Mouse (Mus musculus) hematopoietic multipotent progenitor cell, adult 10-12 weeks (in vitro differentiated cells): ENCODE results near the gene Gm10770. TPM values are rescaled to one million over a fixed set of nuclear protein-coding genes. Genes with fewer than 3 reads are reported as not detected.

Experiments
- polyA plus RNA-seq: library from polyadenylated mRNA; stranded (reverse); fragments of >175 nt; gene quantifications from 2 replicates; pipeline ENCODE4 v1.2.3, GENCODE M21; 2012; ENCODE audit warnings: low replicate concordance

Gm10770 gene
- polyA plus RNA-seq: not detected in 2 replicates

GRCm38 (mm10) chr2:150179579-150179978 lies at the start of gene Gm10770:
TSS of gene Gm10770 (minus strand) at chr2:150179679.

GRCm38 (mm10) chr2:150217600-150218362 lies 38.3 kb upstream of the Gm10770 start, which contains the start of gene Zfp937:
TSS of gene Zfp937 (plus strand) at chr2:150218073.

GRCm38 (mm10) chr2:150181570-150181999 lies 2.1 kb upstream of the Gm10770 start, which contains the start of gene Gm14139:
TSS of gene Gm14139 (plus strand) at chr2:150181755.

GRCm38 (mm10) chr2:150136435-150136897 lies 43.0 kb downstream of the Gm10770 start, which contains the start of gene Zfp120:
TSS of gene Zfp120 (minus strand) at chr2:150136708.

Other genes with a start within 250 kb of the Gm10770 start
- 0.17 and 0.59 TPM in 2 replicates for gene Zfp120, start 43.0 kb downstream of the Gm10770 start, polyA plus RNA-seq
- not detected in 2 replicates for gene Gm14139, start 2.1 kb upstream of the Gm10770 start, polyA plus RNA-seq
- 0.11 TPM in 1 of 2 replicates, not detected in the other for gene Zfp937, start 38.4 kb upstream of the Gm10770 start, polyA plus RNA-seq
- gene Gm21994, start 75.9 kb upstream of the Gm10770 start, polyA plus RNA-seq: 0.28 and 0.33 TPM in 2 replicates
- not detected in 2 replicates for gene Gm14124, start 77.8 kb upstream of the Gm10770 start, polyA plus RNA-seq
- gene Gm10130, start 144.0 kb upstream of the Gm10770 start, polyA plus RNA-seq: not detected in 2 replicates
- gene 3300002I08Rik, start 183.1 kb upstream of the Gm10770 start, polyA plus RNA-seq: not detected in 2 replicates